Mouse (Mus musculus) T-helper 1 cell (primary cell): Measurements from ENCODE around the gene Hist2h2ac.
"Not testable (repeated sequence)": the region's sequence is repeated elsewhere in the genome, so short reads cannot be mapped to it uniquely, and the experiment has no call there.

Experiments used
- in situ Hi-C: fragments of 300-600 bp; cut with MboI, MseI; formaldehyde crosslinking; loops from one replicate; pipeline ENCODE4 v1.15.1; 2025; ENCODE audit warnings: high pct_unique_total_duplicates

Gene Hist2h2ac

DNA sequence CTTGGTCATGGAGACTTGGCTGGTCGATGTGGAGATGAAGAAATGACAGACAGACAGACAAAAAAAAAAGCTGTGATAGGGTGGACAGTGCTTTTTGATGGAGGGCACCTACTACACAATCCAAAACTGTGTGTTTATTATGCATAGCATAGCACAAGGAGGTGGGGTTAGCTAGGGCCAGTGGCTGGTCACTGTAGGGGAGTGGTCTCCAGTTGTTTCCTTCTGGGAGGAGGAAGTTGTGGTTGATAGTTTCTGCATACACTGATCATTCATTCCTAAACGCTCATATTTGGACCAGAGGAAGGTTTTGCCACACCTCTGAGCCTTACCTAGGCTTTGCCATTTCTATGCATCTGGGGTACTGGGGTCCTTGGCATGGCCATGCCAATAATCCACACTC, 9.7 kb upstream of the Hist2h2ac start:
- in situ Hi-C loops = loop anchor here (5.0 kb wide), 1 partner anchor 53 kb away; no protein-coding TSS in a partner anchor

DNA sequence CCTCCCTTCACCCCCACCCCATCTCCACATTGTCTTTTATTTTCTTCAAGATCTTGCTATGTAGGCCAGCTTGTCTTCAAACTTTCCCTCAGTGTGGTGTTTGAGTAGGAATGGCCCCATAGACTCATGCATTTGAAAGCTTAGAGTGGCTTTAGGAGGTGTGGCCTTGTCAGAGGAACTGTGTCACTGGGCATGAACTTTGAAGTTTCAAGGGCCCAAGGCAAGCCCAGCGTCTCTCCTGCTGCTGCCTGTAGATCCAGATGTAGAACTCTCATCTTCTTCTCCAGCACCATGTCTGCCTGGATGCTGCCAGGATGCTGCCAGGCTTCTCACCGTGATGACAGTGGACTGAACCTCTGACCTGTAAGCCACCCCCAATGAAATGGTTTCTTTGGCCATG, 8.1 kb upstream of the Hist2h2ac start:
- in situ Hi-C loops = no loop called here

GRCm38 (mm10) chr3:96226695-96227648, 6.3 kb upstream of the Hist2h2ac start:
- in situ Hi-C loops = no loop called here

- in situ Hi-C loops = no loop called here
Observed at GRCm38 (mm10) chr3:96225421-96225820, 4.7 kb upstream of the Hist2h2ac start.

GRCm38 (mm10) chr3:96222774-96223173, 2.1 kb upstream of the Hist2h2ac start:
- in situ Hi-C loops = no loop called here

- in situ Hi-C loops = no loop called here
Observed at GRCm38 (mm10) chr3:96221640-96222038, 959 bp upstream of the Hist2h2ac start.

- in situ Hi-C loops = not testable (repeated sequence)
Observed at GRCm38 (mm10) chr3:96220131-96220764, 432 bp downstream of the Hist2h2ac start.

DNA sequence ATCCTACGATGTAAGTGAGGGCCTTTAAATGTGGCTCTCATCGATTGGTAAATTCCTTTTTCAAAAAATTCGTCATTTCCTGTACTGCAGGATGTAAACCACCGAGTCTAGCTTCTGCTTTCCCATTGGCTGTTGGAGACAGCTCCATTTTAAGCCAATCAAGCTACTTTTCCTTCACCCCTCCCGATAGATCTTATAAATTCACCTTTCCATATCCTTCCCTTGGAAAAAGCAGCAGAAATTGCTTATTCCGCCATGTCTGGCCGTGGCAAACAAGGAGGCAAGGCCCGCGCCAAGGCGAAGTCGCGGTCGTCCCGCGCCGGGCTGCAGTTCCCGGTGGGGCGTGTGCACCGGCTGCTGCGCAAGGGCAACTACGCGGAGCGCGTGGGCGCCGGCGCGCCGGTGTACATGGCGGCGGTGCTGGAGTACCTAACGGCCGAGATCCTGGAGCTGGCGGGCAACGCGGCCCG, 984 bp downstream of the Hist2h2ac start, which contains the start of the genes Bola1 and Hist2h2ab:
Gene Bola1 (minus strand): TSS at position 49 of the 470 bp plus-strand sequence.
Gene Hist2h2ab (plus strand): TSS at position 205 of the 470 bp plus-strand sequence.
- in situ Hi-C loops = no loop called here

- in situ Hi-C loops = no loop called here
Observed at GRCm38 (mm10) chr3:96219191-96219641, 1.5 kb downstream of the Hist2h2ac start.

DNA sequence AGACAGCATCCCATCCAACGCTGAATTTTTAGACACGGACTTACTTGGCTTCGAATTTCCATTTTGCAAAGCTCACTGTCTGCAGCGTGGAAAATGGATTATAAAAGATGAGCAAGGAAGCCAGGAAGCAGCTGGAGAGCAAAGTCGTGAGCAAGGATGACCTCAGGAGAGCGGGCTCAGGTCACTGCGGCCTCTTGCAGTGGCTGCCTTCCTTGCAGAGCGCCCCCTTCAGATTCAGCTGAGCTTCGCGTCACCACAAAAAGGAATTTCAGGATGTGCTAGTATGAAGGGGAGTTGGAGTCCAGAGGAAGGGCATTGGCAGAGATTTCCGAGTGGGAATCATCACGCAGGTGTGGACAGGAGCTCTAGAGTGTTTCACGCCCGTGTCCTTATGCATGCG, 11.4 kb downstream of the Hist2h2ac start:
- in situ Hi-C loops = no loop called here

- in situ Hi-C loops = no loop called here
Observed at GRCm38 (mm10) chr3:96207819-96208218, 12.9 kb downstream of the Hist2h2ac start.

DNA sequence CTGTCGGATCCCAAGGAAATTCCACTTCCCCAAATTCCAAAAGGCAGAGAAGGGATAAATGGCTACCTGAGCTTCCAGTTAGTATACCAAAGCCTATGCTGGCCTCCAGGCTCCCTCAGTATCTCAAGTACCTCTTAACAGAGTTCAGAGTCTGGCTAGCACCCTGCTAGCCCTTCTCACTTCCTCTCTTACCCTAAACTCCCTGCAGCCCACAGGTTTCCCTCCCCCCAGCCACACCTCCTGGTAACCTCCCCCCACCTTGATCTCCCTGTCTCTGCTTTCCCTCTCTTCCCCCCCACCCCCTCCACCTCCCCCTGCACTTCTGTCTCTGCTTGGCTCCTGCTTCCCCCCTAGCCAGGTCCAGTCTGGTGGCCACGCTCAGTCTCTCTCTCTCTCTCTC, 20.9 kb downstream of the Hist2h2ac start:
- in situ Hi-C loops = no loop called here

- in situ Hi-C loops = not testable (repeated sequence)
Observed at GRCm38 (mm10) chr3:96198601-96199251, 22.0 kb downstream of the Hist2h2ac start.

DNA sequence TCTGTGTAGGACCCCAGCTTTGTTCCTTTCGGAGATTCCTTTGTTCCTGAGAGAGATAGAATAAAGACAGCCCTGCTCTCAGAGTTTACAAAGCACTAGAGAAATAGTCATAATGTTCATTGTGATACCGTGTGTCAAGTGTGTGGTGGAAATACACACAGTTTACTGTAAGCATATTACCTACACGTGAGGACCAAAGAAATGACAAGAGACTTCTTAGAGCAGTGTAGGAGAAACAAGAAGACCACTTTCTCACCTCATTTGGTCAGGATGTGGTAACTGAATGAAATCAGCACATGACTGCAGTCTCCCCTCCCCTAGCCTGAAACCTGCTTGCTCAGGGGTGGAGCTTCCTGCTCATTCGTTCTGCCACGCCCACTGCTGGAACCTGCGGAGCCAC, 22.5 kb downstream of the Hist2h2ac start:
- in situ Hi-C loops = no loop called here

DNA sequence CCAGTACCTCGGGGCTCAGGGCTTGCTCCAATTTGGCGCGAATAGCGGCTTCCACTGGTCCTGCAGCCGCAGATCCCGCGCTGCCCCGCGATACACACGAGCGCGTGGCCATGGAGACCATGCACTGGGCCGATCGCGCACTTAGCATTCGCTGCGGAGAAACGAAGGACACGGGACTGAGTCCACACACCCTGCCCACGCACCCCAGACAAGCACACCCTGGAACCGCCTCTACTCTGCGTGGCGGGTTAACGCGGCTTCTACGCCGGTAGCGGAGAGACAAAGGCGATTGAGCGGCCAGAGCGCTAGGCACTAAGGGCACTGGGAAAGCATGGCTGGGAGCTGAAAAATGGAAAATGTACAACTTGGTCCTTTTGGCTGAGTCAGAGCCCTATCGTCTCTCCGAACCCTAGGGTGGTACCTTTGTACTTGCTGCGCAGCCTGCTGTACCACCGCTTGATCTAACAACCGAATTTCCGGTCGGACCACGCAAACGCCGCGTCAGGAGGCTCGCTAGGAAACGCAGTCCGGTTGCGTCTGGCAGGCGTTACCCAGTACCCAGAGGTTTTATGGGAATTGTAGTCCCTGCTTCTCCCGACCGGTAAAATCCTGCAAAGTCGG, 23.4 kb downstream of the Hist2h2ac start:
- in situ Hi-C loops = no loop called here

DNA sequence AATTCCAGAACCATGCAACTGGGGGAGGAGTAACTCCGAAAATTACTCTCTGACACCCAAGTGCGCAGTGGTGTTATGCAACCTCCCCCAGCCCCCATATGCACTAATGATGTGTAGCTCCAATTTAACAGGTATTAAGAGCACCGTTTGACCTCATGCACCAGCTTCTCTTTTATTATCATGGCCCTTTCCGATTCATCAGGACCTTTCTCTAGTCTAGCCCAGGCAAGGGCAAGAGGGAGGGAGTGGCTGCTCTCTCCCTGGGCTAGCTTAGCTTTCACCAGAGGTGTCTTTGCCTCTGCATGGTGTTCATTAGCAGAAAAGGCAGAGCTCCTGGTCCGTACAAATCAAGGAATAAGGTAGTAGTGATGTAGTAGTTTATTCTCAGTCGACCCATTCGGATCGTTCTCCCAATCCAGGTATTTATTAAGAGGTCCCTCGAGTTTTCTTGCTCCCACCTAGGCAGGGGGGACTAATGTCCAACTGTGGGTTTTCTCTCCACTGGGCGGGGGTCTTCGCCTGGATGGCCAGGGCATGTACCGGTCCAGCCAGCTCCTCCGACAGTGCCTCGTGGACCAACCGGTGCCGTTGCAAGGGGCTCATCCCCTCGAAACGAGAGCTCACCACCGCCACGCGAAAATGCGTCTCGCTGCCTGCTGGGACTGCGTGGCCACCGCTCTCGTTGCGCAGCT, 24.1 kb downstream of the Hist2h2ac start:
- in situ Hi-C loops = no loop called here

DNA sequence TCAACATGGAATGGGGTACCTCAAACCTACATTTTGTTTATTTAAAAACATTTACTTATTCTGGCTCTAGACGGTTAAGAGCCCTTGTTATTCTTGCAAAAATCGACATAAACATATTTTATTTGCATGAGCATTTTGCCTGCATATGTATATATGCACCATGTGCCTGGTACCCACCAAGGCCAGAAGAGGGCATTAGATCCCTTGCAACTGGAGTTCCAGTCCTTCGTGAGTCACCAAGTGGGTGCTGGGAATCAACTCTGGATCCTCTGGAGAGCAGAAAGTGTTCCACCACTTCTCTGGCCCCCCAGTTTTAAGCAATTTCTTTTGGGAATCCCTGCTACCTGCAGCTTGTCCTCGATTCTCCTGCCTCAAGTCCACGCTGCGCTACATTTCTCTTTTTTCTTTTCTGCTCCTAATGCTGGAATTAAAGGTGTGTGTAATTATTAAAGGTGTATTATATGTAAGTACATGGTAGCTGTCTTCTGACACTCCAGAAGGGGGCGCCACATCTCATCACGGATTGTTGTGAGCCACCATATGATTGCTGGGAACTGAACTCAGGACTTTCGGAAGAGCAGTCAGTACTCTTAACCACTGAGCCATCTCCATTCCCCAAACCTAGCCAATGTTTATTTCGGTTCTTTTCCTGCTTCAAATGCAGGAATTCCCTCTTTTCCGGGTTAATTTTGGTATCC, 24.9 kb downstream of the Hist2h2ac start:
- in situ Hi-C loops = no loop called here

GRCm38 (mm10) chr3:96194966-96195365, 25.7 kb downstream of the Hist2h2ac start:
- in situ Hi-C loops = no loop called here

DNA sequence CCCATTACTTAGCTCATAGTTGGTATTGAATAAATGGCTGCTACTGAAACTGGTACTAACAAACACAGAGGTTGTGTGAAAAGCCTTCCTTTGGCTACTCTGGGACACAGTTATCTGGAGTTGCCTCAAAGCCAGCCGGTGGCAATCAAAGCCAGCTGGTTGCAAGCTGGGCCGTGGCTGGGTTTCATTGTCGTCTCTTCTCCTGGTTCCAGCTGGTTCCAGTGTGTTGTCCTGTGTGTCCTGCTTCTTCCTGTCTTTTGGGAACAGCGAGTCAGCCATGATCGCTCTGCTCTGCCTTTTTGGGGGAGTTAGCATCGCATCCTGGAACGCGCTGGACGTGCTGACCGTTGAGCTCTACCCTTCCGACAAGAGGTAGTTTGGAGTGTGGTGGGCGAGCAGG, 27.7 kb downstream of the Hist2h2ac start:
- in situ Hi-C loops = no loop called here

DNA sequence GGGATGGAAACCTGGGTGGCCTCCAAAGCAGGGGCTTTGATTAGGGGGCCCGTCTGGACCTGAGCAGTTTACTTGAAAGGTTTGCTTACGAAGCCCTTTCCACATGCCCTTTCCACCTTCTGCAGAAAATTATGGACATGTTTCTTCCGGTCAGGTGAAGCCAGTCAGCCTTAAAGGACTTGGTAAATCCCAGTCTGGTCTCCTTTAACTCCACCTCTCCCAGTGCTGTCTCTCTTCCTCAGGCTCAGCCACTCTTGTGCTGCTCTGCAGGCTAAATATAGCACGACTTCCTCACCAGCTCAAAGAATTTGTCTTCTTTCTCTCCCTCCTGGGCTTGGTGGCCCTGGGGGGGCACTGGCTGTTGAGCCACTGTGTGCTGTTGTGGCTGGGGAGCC, 38.3 kb downstream of the Hist2h2ac start:
- in situ Hi-C loops = no loop called here
